Mouse (Mus musculus) bone marrow, adult 2 months (tissue): ENCODE data around the gene Dnase1l2.

Experiments
- CTCF ChIP-seq: fragments of 200-500 bp; IDR thresholded peaks from 2 replicates; pipeline ENCODE4 v1.5.1; 2011; ENCODE audit warnings: low read length, control low read depth; ENCODE audit not compliant: control insufficient read depth, insufficient read depth
- POLR2A ChIP-seq: fragments of 200-500 bp; IDR thresholded peaks from 2 replicates; pipeline ENCODE4 v1.6.1; 2011; ENCODE audit warnings: low read depth, mild to moderate bottlenecking, control low read depth, low read length, borderline replicate concordance; ENCODE audit not compliant: control insufficient read depth

- TF ChIP-seq CTCF (no peak), POLR2A (no peak)
Observed at GRCm38 (mm10) chr17:24429201-24429983, 13.5 kb downstream of the Dnase1l2 start.
